Mouse (Mus musculus): ENCODE measurements around the gene Vmn1r209.
"Not testable (repeated sequence)": the region's sequence is repeated elsewhere in the genome, so short reads cannot be mapped to it uniquely, and the experiment has no call there.

- not testable (repeated sequence) for TF ChIP-seq CTCF (IDR thresholded peaks at IDR 0.05; ENCODE audit: low read depth); EP300 (optimal IDR thresholded peaks at IDR 0.05)
Observed at GRCm38 (mm10) chr13:22788096-22788495, 21.4 kb downstream of the Vmn1r209 start.

Data from stomach, postnatal 0 days (tissue).